Mouse (Mus musculus): ENCODE measurements around the gene Atp11a. TPM values are rescaled to one million over a fixed set of nuclear protein-coding genes. Genes with fewer than 3 reads are reported as not detected.

Atp11a gene
- total and polyA plus RNA-seq, 3 experiments: 0.12 to 0.27 (median 0.21) TPM

GRCm38 (mm10) chr8:12787427-12787826, 30.6 kb downstream of the Atp11a start:
- dilution Hi-C loops (cut with MboI; ENCODE audit: extremely low pct_ligation_motif_present, extremely low pct_unique_long_range_greater_than_20kb, low sequenced_read_pairs) (no loop called here), in situ Hi-C loops (cut with MboI; ENCODE audit: low pct_ligation_motif_present, low pct_unique_long_range_greater_than_20kb, low sequenced_read_pairs) (no loop called here)
- Histone ChIP-seq H3K27ac (ENCODE audit: insufficient read depth, low read depth) (no peak overlapping the region), H3K79me2 (replicated peaks; ENCODE audit: control insufficient read depth, extremely low read depth, insufficient read depth, poor library complexity, severe bottlenecking) (no peaks in the 10 kb centered on the region), H3K36me3 (replicated peaks in 1 of 2; ENCODE audit: control insufficient read depth in 1 of 2, insufficient read depth in 1 of 2, low read length in 1 of 2) (no peaks in the 10 kb centered on the region), H3K9ac (ENCODE audit: insufficient read depth, low read depth) (no peak overlapping the region), H3K9me3 (replicated peaks; ENCODE audit: low read length) (no peaks in the 10 kb centered on the region), H3K27me3 (replicated peaks) (peaks cover 89% of the 10 kb centered on the region), H3K4me2 (ENCODE audit: insufficient read depth, low read depth, poor library complexity, severe bottlenecking) (no peak overlapping the region), H3K4me1 (ENCODE audit: control insufficient read depth in 1 of 2, insufficient read depth in 2 of 2) (0 out of 4 replicates have a peak, but pooled peaks cover 0 to 2% of the 10 kb centered on the region in 2 experiments), H3K4me3 (replicated peaks in 1 of 3; ENCODE audit: low read depth in 2 of 3, low read length in 2 of 3, poor library complexity in 1 of 3) (no peak overlapping the region)
- TF ChIP-seq POLR2AphosphoS2 (IDR thresholded peaks at IDR 0.05; ENCODE audit: low read depth, low read length) (no peak), MEF2A (IDR thresholded peaks at IDR 0.05; ENCODE audit: borderline replicate concordance, low read depth, low read length) (no peak), CHD1 (IDR thresholded peaks at IDR 0.05; ENCODE audit: low read depth, low read length) (no peak), NELFE (IDR thresholded peaks at IDR 0.05; ENCODE audit: low read depth, low read length) (no peak), SIN3A (IDR thresholded peaks at IDR 0.05; ENCODE audit: low read length) (no peak), ETS1 (conservative IDR thresholded peaks at IDR 0.05; ENCODE audit: low read depth, low read length) (no peak), USF2 (conservative IDR thresholded peaks at IDR 0.05; ENCODE audit: low read depth, low read length) (no peak), ZMIZ1 (IDR thresholded peaks at IDR 0.05; ENCODE audit: low read depth, low read length) (no peak), RCOR1 (conservative IDR thresholded peaks at IDR 0.05; ENCODE audit: low read depth, low read length) (no peak), ZKSCAN1 (IDR thresholded peaks at IDR 0.05; ENCODE audit: borderline replicate concordance, low read depth, low read length) (no peak), ZNF384 (IDR thresholded peaks at IDR 0.05; ENCODE audit: low read depth, low read length) (no peak)
- no peak for DNase-seq (ENCODE audit: extremely low read depth)

- no peaks in the 10 kb centered on the region for H3K36me3 ChIP-seq (replicated peaks in 1 of 2; ENCODE audit: control insufficient read depth in 1 of 2, insufficient read depth in 1 of 2, low read length in 1 of 2)
- no peak overlapping the region for H3K9ac ChIP-seq (ENCODE audit: insufficient read depth, low read depth)
- H3K4me3 ChIP-seq (replicated peaks in 1 of 3; ENCODE audit: low read depth in 2 of 3, low read length in 2 of 3, poor library complexity in 1 of 3): no peak overlapping the region
- no peak overlapping the region for H3K4me2 ChIP-seq (ENCODE audit: insufficient read depth, low read depth, poor library complexity, severe bottlenecking)
- H3K27me3 ChIP-seq (replicated peaks): peaks cover 93% of the 10 kb centered on the region
- DNase-seq (ENCODE audit: extremely low read depth): no peak
- dilution Hi-C loops (cut with MboI; ENCODE audit: extremely low pct_ligation_motif_present, extremely low pct_unique_long_range_greater_than_20kb, low sequenced_read_pairs): no loop called here
- in situ Hi-C loops (cut with MboI; ENCODE audit: low pct_ligation_motif_present, low pct_unique_long_range_greater_than_20kb, low sequenced_read_pairs): no loop called here
- H3K27ac ChIP-seq (ENCODE audit: insufficient read depth, low read depth): no peak overlapping the region
- H3K79me2 ChIP-seq (replicated peaks; ENCODE audit: control insufficient read depth, extremely low read depth, insufficient read depth, poor library complexity, severe bottlenecking): no peaks in the 10 kb centered on the region
- TF ChIP-seq POLR2AphosphoS2 (IDR thresholded peaks at IDR 0.05; ENCODE audit: low read depth, low read length) (no peak), EP300 (IDR thresholded peaks at IDR 0.05; ENCODE audit: low read length) (no peak)
- no peaks in the 10 kb centered on the region for H3K9me3 ChIP-seq (replicated peaks; ENCODE audit: low read length)
- H3K4me1 ChIP-seq (ENCODE audit: control insufficient read depth in 1 of 2, insufficient read depth in 2 of 2): 0 out of 4 replicates have a peak, but pooled peaks cover 0 to 2% of the 10 kb centered on the region in 2 experiments
These were observed 31.9 kb downstream of the Atp11a start for GRCm38 (mm10) chr8:12788695-12789094.

GRCm38 (mm10) chr8:12795011-12795671, 38.3 kb downstream of the Atp11a start:
- no peak overlapping the region for H3K4me3 ChIP-seq (replicated peaks in 1 of 3; ENCODE audit: low read depth in 2 of 3, low read length in 2 of 3, poor library complexity in 1 of 3)
- in situ Hi-C loops (cut with MboI; ENCODE audit: low pct_ligation_motif_present, low pct_unique_long_range_greater_than_20kb, low sequenced_read_pairs): no loop called here
- H3K27ac ChIP-seq (ENCODE audit: insufficient read depth, low read depth): no peak overlapping the region
- H3K36me3 ChIP-seq (replicated peaks in 1 of 2; ENCODE audit: control insufficient read depth in 1 of 2, insufficient read depth in 1 of 2, low read length in 1 of 2): no peaks in the 10 kb centered on the region
- no peaks in the 10 kb centered on the region for H3K79me2 ChIP-seq (replicated peaks; ENCODE audit: control insufficient read depth, extremely low read depth, insufficient read depth, poor library complexity, severe bottlenecking)
- no peak overlapping the region for H3K4me2 ChIP-seq (ENCODE audit: insufficient read depth, low read depth, poor library complexity, severe bottlenecking)
- H3K9ac ChIP-seq (ENCODE audit: insufficient read depth, low read depth): no peak overlapping the region
- no peaks in the 10 kb centered on the region for H3K9me3 ChIP-seq (replicated peaks; ENCODE audit: low read length)
- TF ChIP-seq MAZ (IDR thresholded peaks at IDR 0.05; ENCODE audit: low read depth, low read length) (no peak), KAT2A (IDR thresholded peaks at IDR 0.05; ENCODE audit: insufficient replicate concordance, low read length) (no peak), CTCF (conservative IDR thresholded peaks at IDR 0.05 in 1 of 2, IDR thresholded peaks at IDR 0.05 in 1 of 2; ENCODE audit: low read depth in 2 of 2, low read length in 2 of 2) (no peak), NRF1 (IDR thresholded peaks at IDR 0.05; ENCODE audit: low read depth, low read length) (no peak), GABPA (IDR thresholded peaks at IDR 0.05; ENCODE audit: insufficient replicate concordance, low read depth, low read length) (no peak), IRF4 (IDR thresholded peaks at IDR 0.05; ENCODE audit: low read depth, low read length) (no peak), MEF2A (IDR thresholded peaks at IDR 0.05; ENCODE audit: borderline replicate concordance, low read depth, low read length) (no peak), ZC3H11A (IDR thresholded peaks at IDR 0.05; ENCODE audit: low read depth, low read length) (no peak), CHD2 (IDR thresholded peaks at IDR 0.05; ENCODE audit: low read length) (no peak), USF2 (conservative IDR thresholded peaks at IDR 0.05; ENCODE audit: low read depth, low read length) (no peak), JUN (IDR thresholded peaks at IDR 0.05; ENCODE audit: insufficient read depth, low read depth, low read length) (no peak)
- peaks cover 86% of the 10 kb centered on the region for H3K27me3 ChIP-seq (replicated peaks)
- dilution Hi-C loops (cut with MboI; ENCODE audit: extremely low pct_ligation_motif_present, extremely low pct_unique_long_range_greater_than_20kb, low sequenced_read_pairs): no loop called here
- no peaks in the 10 kb centered on the region for H3K4me1 ChIP-seq (ENCODE audit: control insufficient read depth in 1 of 2, insufficient read depth in 2 of 2)
- no peak for DNase-seq (ENCODE audit: extremely low read depth)
